Mouse (Mus musculus): ENCODE data around the gene Lamc3. TPM values are rescaled to one million over a fixed set of nuclear protein-coding genes. Genes with fewer than 3 reads are reported as not detected.

Lamc3 gene
- polyA plus RNA-seq, 1 experiment = not detected

GRCm38 (mm10) chr2:31996060-31996459 lies 109.0 kb downstream of the Lamc3 start:
- H3K36me3 ChIP-seq (ENCODE audit: control insufficient read depth) = peaks cover 97% of the 10 kb centered on the region
- H3K9me3 ChIP-seq (ENCODE audit: control insufficient read depth, low read length) = no peaks in the 10 kb centered on the region
- H3K4me3 ChIP-seq (replicated peaks) = no peak overlapping the region
- H3K27me3 ChIP-seq (ENCODE audit: control insufficient read depth) = no peaks in the 10 kb centered on the region
- no peaks in the 10 kb centered on the region for H3K4me1 ChIP-seq (ENCODE audit: control insufficient read depth)
- no peak for TF ChIP-seq GATA1 (IDR thresholded peaks at IDR 0.05; ENCODE audit: low read length)

Other genes with a start within 250 kb of the Lamc3 start
- not detected in 2 replicates for gene Prdm12, start 247.3 kb upstream of the Lamc3 start, polyA plus RNA-seq (2012)
- gene Exosc2, start 216.6 kb upstream of the Lamc3 start, polyA plus RNA-seq (2012) = 1.1 and 1.6 TPM in 2 replicates
- gene Abl1, start 198.9 kb upstream of the Lamc3 start, polyA plus RNA-seq (2012) = 1.4 and 1.7 TPM in 2 replicates
- not detected in 2 replicates for gene Qrfp, start 76.7 kb upstream of the Lamc3 start, polyA plus RNA-seq (2012)
- not detected in 2 replicates for gene Fibcd1, start 41.3 kb upstream of the Lamc3 start, polyA plus RNA-seq (2012)
- not detected in 2 replicates for gene Aif1l, start 62.8 kb downstream of the Lamc3 start, polyA plus RNA-seq (2012)
- gene Nup214, start 87.1 kb downstream of the Lamc3 start, polyA plus RNA-seq (2012) = 1.6 and 2.1 TPM in 2 replicates
- 9.8 and 12.5 TPM in 2 replicates for gene Fam78a, start 197.6 kb downstream of the Lamc3 start, polyA plus RNA-seq (2012)
- 0.32 and 0.48 TPM in 2 replicates for gene Plpp7, start 208.2 kb downstream of the Lamc3 start, polyA plus RNA-seq (2012)

Measured in erythroblast, embryonic 14.5 days (primary cell).